Mouse (Mus musculus): ENCODE data around the gene Cend1.

DNA sequence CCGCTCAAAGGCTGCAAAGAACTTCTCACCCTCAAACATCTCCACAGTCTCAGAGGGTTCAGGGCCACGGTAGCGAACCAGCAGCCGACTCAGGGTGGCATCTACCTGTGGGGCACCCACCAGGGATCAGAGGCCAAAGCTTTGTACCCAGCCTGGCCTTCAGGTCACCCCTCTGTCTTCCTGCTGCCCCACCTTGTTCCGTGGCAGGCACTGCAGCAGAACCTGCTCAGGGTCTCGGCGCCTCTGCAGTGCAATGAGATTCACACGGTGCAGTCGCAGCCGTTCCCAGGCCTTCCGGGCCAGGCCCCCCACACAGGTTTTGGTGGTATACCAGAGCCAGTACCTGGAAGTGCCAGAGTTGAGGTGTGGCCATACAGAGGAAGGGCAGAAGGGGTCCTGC lies 10.5 kb upstream of the Cend1 start:
- TF ChIP-seq GATA1 (IDR thresholded peaks at IDR 0.05; ENCODE audit: low read length) (no peak), TAL1 (IDR thresholded peaks at IDR 0.05; ENCODE audit: low read length) (no peak)
